Mouse (Mus musculus): ENCODE results near the gene Chst11.

DNA sequence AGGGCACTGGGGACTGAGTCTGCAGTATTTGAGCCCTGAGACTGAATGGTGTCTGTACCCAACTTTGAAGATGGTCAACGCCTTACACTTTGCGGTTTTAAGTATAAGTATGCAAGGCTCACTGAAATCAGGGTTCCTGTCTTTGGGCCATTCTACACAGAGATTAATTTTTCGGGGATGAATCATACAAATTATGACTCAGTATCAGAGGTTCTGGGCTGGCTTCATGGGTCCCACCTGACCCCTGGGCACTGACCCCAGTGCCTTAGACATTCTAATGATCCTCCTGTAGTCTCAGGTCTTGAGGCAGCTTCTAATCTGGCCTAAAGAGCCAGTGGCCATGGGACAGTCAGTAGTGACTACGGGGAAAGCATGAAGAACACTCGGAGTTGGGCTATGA is 203.8 kb downstream of the Chst11 start:
- no peak for TF ChIP-seq ELF1 (IDR thresholded peaks at IDR 0.05; ENCODE audit: low read depth, low read length)
- no peak for TF ChIP-seq USF2 (IDR thresholded peaks at IDR 0.05; ENCODE audit: borderline replicate concordance in 1 of 2, insufficient read depth in 1 of 2, low read depth in 1 of 2, low read length in 2 of 2)
- no peak for TF ChIP-seq POLR2A (IDR thresholded peaks at IDR 0.05; ENCODE audit: control insufficient read depth in 1 of 2, insufficient read depth in 1 of 2, low read depth in 1 of 2, low read length in 2 of 2, poor library complexity in 1 of 2)
- no peak for TF ChIP-seq TAL1 (IDR thresholded peaks at IDR 0.05; ENCODE audit: low read length)
- TF ChIP-seq CTCF (IDR thresholded peaks at IDR 0.05 in 2 of 3, conservative IDR thresholded peaks at IDR 0.05 in 1 of 3; ENCODE audit: control insufficient read depth in 1 of 3, insufficient read depth in 1 of 3, low read depth in 2 of 3, low read length in 3 of 3, poor library complexity in 1 of 3, severe bottlenecking in 1 of 3) = no peak
- TF ChIP-seq EP300 (IDR thresholded peaks at IDR 0.05; ENCODE audit: low read depth in 1 of 2, low read length in 2 of 2) = no peak
